Mouse (Mus musculus) urinary bladder, adult 18-20 months (tissue): Measurements from ENCODE around the gene Mfap1b.
"Not testable (repeated sequence)": the region's sequence is repeated elsewhere in the genome, so short reads cannot be mapped to it uniquely, and the experiment has no call there.

ENCODE experiments used
- DNase-seq, 2 experiments: peaks; one replicate each; pipeline ENCODE4 v3.0.0; 2022; ENCODE audit warnings: low spot score in 2 of 2, mixed read lengths in 2 of 2

Gene Mfap1b

GRCm38 (mm10) chr2:121472783-121473182 lies 1.1 kb downstream of the Mfap1b start:
- not testable (repeated sequence) for DNase-seq

GRCm38 (mm10) chr2:121468982-121469381 lies 4.9 kb downstream of the Mfap1b start:
- DNase-seq, result not testable (repeated sequence)

GRCm38 (mm10) chr2:121460071-121460470 lies 13.8 kb downstream of the Mfap1b start:
- DNase-seq, result no peak

- peak; percentile 73 to 82 for DNase-seq
Observed at GRCm38 (mm10) chr2:121456692-121457642, 16.9 kb downstream of the Mfap1b start, which contains the start of gene Serinc4. Serinc4 (minus strand) TSS chr2:121456781.

GRCm38 (mm10) chr2:121455534-121455933 lies 18.3 kb downstream of the Mfap1b start:
- no peak for DNase-seq

GRCm38 (mm10) chr2:121453917-121454316 lies 19.9 kb downstream of the Mfap1b start:
- DNase-seq, result no peak

GRCm38 (mm10) chr2:121452990-121453389 lies 20.9 kb downstream of the Mfap1b start, which contains the start of gene Hypk:
Hypk (plus strand) TSS chr2:121453290.
- no peak for DNase-seq

- DNase-seq, result no peak
Observed at GRCm38 (mm10) chr2:121452361-121452760, 21.5 kb downstream of the Mfap1b start.

- DNase-seq, result no peak
Observed at GRCm38 (mm10) chr2:121450093-121450492, 23.8 kb downstream of the Mfap1b start.

- no peak for DNase-seq
Observed at GRCm38 (mm10) chr2:121449545-121450011, 24.3 kb downstream of the Mfap1b start.

- peak; percentile 98 to 100 for DNase-seq
Observed at GRCm38 (mm10) chr2:121448739-121449535, 24.9 kb downstream of the Mfap1b start, which contains the start of gene Serf2. Serf2 (plus strand) TSS chr2:121449195.

GRCm38 (mm10) chr2:121448136-121448535 lies 25.7 kb downstream of the Mfap1b start:
- DNase-seq, result no peak

GRCm38 (mm10) chr2:121447006-121447405 lies 26.9 kb downstream of the Mfap1b start:
- no peak for DNase-seq

GRCm38 (mm10) chr2:121446506-121446905 lies 27.4 kb downstream of the Mfap1b start:
- DNase-seq, result no peak

GRCm38 (mm10) chr2:121445117-121445516 lies 28.8 kb downstream of the Mfap1b start:
- DNase-seq, result no peak

- DNase-seq, result no peak
Observed at GRCm38 (mm10) chr2:121444178-121444577, 29.7 kb downstream of the Mfap1b start, which contains the start of gene Ell3. Ell3 (minus strand) TSS chr2:121444278.

GRCm38 (mm10) chr2:121443068-121443349 lies 30.9 kb downstream of the Mfap1b start:
- no peak for DNase-seq

GRCm38 (mm10) chr2:121442259-121443067 lies 31.4 kb downstream of the Mfap1b start:
- DNase-seq, result peak; percentile 76

GRCm38 (mm10) chr2:121441800-121442199 lies 32.1 kb downstream of the Mfap1b start:
- no peak for DNase-seq

- no peak for DNase-seq
Observed at GRCm38 (mm10) chr2:121440834-121441605, 32.8 kb downstream of the Mfap1b start.

GRCm38 (mm10) chr2:121439746-121440145 lies 34.1 kb downstream of the Mfap1b start:
- DNase-seq, result no peak
